18 mouse cellular contexts compared by ENCODE assay signal in genomic region chr5:122777322-122777721, GRCm38 (mm10). TPM values are rescaled to one million over a fixed set of nuclear protein-coding genes. Genes with fewer than 3 reads are reported as not detected.
DNase-seq lines count a peak whose midpoint lies in the region; ATAC-seq and TF ChIP-seq lines count a peak whose summit lies in the region.
"Had no signal": no experiment of that assay in that cellular context is flagged by ENCODE, and none has a peak within 500 bp of the region (broad histone marks: within the 10 kb centered on the region; RNA-seq: fewer than 3 reads in every experiment).

No protein-coding gene starts in this region.

- ATAC-seq in kidney, postnatal 0 days (replicated peaks; ENCODE audit: low FRiP score, low read depth): no peak
- no peak for ATAC-seq in kidney, embryonic 16.5 days (ENCODE audit: low FRiP score, low TSS enrichment)
- no peak for ATAC-seq in midbrain, embryonic 16.5 days
- ATAC-seq in midbrain, embryonic 11.5 days (ENCODE audit: low FRiP score): no peak

- no peak overlapping the region for H3K9ac ChIP-seq in kidney, postnatal 0 days (ENCODE audit: low read depth, low read length)
- H3K9ac ChIP-seq in kidney, embryonic 16.5 days (replicated peaks; ENCODE audit: low read length): no peak overlapping the region
- H3K9ac ChIP-seq in midbrain, embryonic 16.5 days (ENCODE audit: low read depth, low read length): no peak overlapping the region
- H3K9ac ChIP-seq in midbrain, embryonic 11.5 days (ENCODE audit: low read length): no peak overlapping the region
- H3K9ac ChIP-seq: heart, embryonic 15.5 days had no signal

- no peak overlapping the region for H3K4me3 ChIP-seq in kidney, postnatal 0 days (replicated peaks; ENCODE audit: low read depth, low read length)
- no peak overlapping the region for H3K4me3 ChIP-seq in kidney, embryonic 16.5 days (ENCODE audit: low read length)
- no peak overlapping the region for H3K4me3 ChIP-seq in midbrain, embryonic 16.5 days (ENCODE audit: low read depth, low read length)
- H3K4me3 ChIP-seq in midbrain, embryonic 11.5 days (ENCODE audit: low read depth, low read length): no peak overlapping the region

- DNase-seq in cerebellum, adult 9-11 months: peak; percentile 55
- DNase-seq in cerebellum, adult 11 months: no peak
- no peak for DNase-seq in kidney, postnatal 0 days (ENCODE audit: low spot score)
- no peak for DNase-seq in midbrain, embryonic 11.5 days (ENCODE audit: low spot score, missing footprints)
- no peak for DNase-seq in thymus, postnatal 36 days
- DNase-seq in urinary bladder, postnatal 14 days (ENCODE audit: low spot score): no peak
- DNase-seq: adrenal gland, postnatal 14 days; cerebellum, postnatal 36 days; heart, adult 18-20 months; kidney, adult 18-20 months; lung, postnatal 14 days had no signal

- peak overlapping the region; percentile 17; the same call in 1 of the 2 replicates for H3K4me2 ChIP-seq in kidney, postnatal 0 days (ENCODE audit: low read length)
- H3K4me2 ChIP-seq in kidney, embryonic 16.5 days (replicated peaks; ENCODE audit: low read depth, low read length): no peak overlapping the region
- peak overlapping the region; percentile 1; the same call in 1 of the 2 replicates for H3K4me2 ChIP-seq in midbrain, embryonic 16.5 days (ENCODE audit: low read length)
- no peak overlapping the region for H3K4me2 ChIP-seq in midbrain, embryonic 11.5 days

- no peak for TF ChIP-seq CTCF in kidney, postnatal 0 days (IDR thresholded peaks at IDR 0.05; ENCODE audit: low read depth)

- WGBS in kidney, postnatal 0 days: 29% methylated on average over 2 of the region's 2 CpGs
- WGBS in kidney, embryonic 16.5 days: 33% methylated on average over 2 of the region's 2 CpGs
- WGBS in midbrain, embryonic 16.5 days: 44% methylated on average over 2 of the region's 2 CpGs
- 55% methylated on average over 2 of the region's 2 CpGs for WGBS in midbrain, embryonic 11.5 days

- no peak overlapping the region for H3K27ac ChIP-seq in kidney, postnatal 0 days
- no peak overlapping the region for H3K27ac ChIP-seq in kidney, embryonic 16.5 days (ENCODE audit: low read length)
- no peak overlapping the region for H3K27ac ChIP-seq in midbrain, embryonic 16.5 days (ENCODE audit: low read length)
- no peak overlapping the region for H3K27ac ChIP-seq in midbrain, embryonic 11.5 days (ENCODE audit: low read depth, low read length)
- H3K27ac ChIP-seq: embryonic facial prominence, embryonic 13.5 days; heart, embryonic 15.5 days; hindbrain, embryonic 12.5 days; midbrain, embryonic 12.5 days had no signal

- H3K4me1 ChIP-seq in kidney, postnatal 0 days (replicated peaks; ENCODE audit: insufficient read depth, low read length): 0 out of 2 replicates have a peak, but pooled peaks cover 4% of the 10 kb centered on the region
- peaks cover 16% of the 10 kb centered on the region for H3K4me1 ChIP-seq in kidney, embryonic 16.5 days (ENCODE audit: insufficient read depth, low read length)
- peaks cover 10% of the 10 kb centered on the region; the same call in 1 of the 2 replicates for H3K4me1 ChIP-seq in midbrain, embryonic 16.5 days (ENCODE audit: control insufficient read depth, insufficient read depth, low read length)
- peaks cover 8% of the 10 kb centered on the region for H3K4me1 ChIP-seq in midbrain, embryonic 11.5 days (ENCODE audit: control insufficient read depth, insufficient read depth, low read length)

- H3K9me3 ChIP-seq in kidney, postnatal 0 days (replicated peaks; ENCODE audit: low read length): no peaks in the 10 kb centered on the region
- no peaks in the 10 kb centered on the region; the same call in 1 of the 2 replicates for H3K9me3 ChIP-seq in kidney, embryonic 16.5 days (ENCODE audit: low read length)
- no peaks in the 10 kb centered on the region for H3K9me3 ChIP-seq in midbrain, embryonic 16.5 days (replicated peaks; ENCODE audit: control insufficient read depth, low read length, poor library complexity, severe bottlenecking)
- no peaks in the 10 kb centered on the region; the same call in 1 of the 2 replicates for H3K9me3 ChIP-seq in midbrain, embryonic 11.5 days (ENCODE audit: control insufficient read depth, low read length)
- H3K9me3 ChIP-seq: embryonic facial prominence, embryonic 13.5 days; heart, embryonic 15.5 days; hindbrain, embryonic 12.5 days; midbrain, embryonic 12.5 days had no signal

- H3K27me3 ChIP-seq in kidney, postnatal 0 days (ENCODE audit: insufficient read depth, low read length): no peaks in the 10 kb centered on the region
- no peaks in the 10 kb centered on the region for H3K27me3 ChIP-seq in kidney, embryonic 16.5 days (ENCODE audit: insufficient read depth, low read length)
- no peaks in the 10 kb centered on the region for H3K27me3 ChIP-seq in midbrain, embryonic 16.5 days (ENCODE audit: control insufficient read depth, insufficient read depth, low read depth, low read length)
- H3K27me3 ChIP-seq in midbrain, embryonic 11.5 days (ENCODE audit: control insufficient read depth, insufficient read depth, low read length): no peaks in the 10 kb centered on the region
- H3K27me3 ChIP-seq: CH12.LX; embryonic facial prominence, embryonic 13.5 days; heart, embryonic 15.5 days; hindbrain, embryonic 12.5 days had no signal

- H3K36me3 ChIP-seq in kidney, postnatal 0 days (ENCODE audit: insufficient read depth, low read length): no peaks in the 10 kb centered on the region
- H3K36me3 ChIP-seq in kidney, embryonic 16.5 days (ENCODE audit: insufficient read depth, low read length): peaks cover 3% of the 10 kb centered on the region; the same call in 1 of the 2 replicates
- H3K36me3 ChIP-seq in midbrain, embryonic 16.5 days (ENCODE audit: control insufficient read depth, insufficient read depth, low read length): no peaks in the 10 kb centered on the region
- H3K36me3 ChIP-seq in midbrain, embryonic 11.5 days (ENCODE audit: control insufficient read depth, insufficient read depth, low read length): no peaks in the 10 kb centered on the region
- H3K36me3 ChIP-seq: heart, embryonic 15.5 days; midbrain, embryonic 12.5 days had no signal

RNA-seq across cellular contexts. Expression of gene Camkk2, which starts 1.9 kb away (rescaled TPM):
- 38.9 and 43.1 TPM in 2 replicates for polyA plus RNA-seq in kidney, postnatal 0 days (2015; fragmentation: Nextera tagmentation; extraction: Ambion mirVana)
- polyA plus RNA-seq in kidney, embryonic 16.5 days (2015; fragmentation: Nextera tagmentation; extraction: Ambion mirVana): 35.6 and 44.7 TPM in 2 replicates
- polyA plus RNA-seq in midbrain, embryonic 16.5 days (2015; fragmentation: Nextera tagmentation; extraction: Ambion mirVana): 63.4 and 69.5 TPM in 2 replicates
- polyA plus RNA-seq in midbrain, embryonic 11.5 days (2014; fragmentation: Nextera tagmentation; extraction: Ambion mirVana): 18.5 and 18.6 TPM in 2 replicates

RNA-seq across cellular contexts. Expression of gene Anapc5, which starts 43.8 kb away (rescaled TPM):
- 258 and 302 TPM in 2 replicates for polyA plus RNA-seq in kidney, postnatal 0 days (2015; fragmentation: Nextera tagmentation; extraction: Ambion mirVana)
- 441 and 462 TPM in 2 replicates for polyA plus RNA-seq in kidney, embryonic 16.5 days (2015; fragmentation: Nextera tagmentation; extraction: Ambion mirVana)
- polyA plus RNA-seq in midbrain, embryonic 16.5 days (2015; fragmentation: Nextera tagmentation; extraction: Ambion mirVana): 520 and 546 TPM in 2 replicates
- 497 and 528 TPM in 2 replicates for polyA plus RNA-seq in midbrain, embryonic 11.5 days (2014; fragmentation: Nextera tagmentation; extraction: Ambion mirVana)

Comparison
In these comparisons a context has a peak if more than half of its experiments do, and no peak if none do; other contexts are left out.
1. H3K4me2 ChIP-seq: peak in kidney, postnatal 0 days (single experiment) and midbrain, embryonic 16.5 days (single experiment); none in kidney, embryonic 16.5 days (single experiment) and midbrain, embryonic 11.5 days (single experiment).